Mouse (Mus musculus): ENCODE measurements around the gene Abr. TPM values are rescaled to one million over a fixed set of nuclear protein-coding genes. Genes with fewer than 3 reads are reported as not detected.

Abr gene
- total and polyA plus RNA-seq, 2 experiments from 2014 or later = 87.5 to 211 TPM

DNA sequence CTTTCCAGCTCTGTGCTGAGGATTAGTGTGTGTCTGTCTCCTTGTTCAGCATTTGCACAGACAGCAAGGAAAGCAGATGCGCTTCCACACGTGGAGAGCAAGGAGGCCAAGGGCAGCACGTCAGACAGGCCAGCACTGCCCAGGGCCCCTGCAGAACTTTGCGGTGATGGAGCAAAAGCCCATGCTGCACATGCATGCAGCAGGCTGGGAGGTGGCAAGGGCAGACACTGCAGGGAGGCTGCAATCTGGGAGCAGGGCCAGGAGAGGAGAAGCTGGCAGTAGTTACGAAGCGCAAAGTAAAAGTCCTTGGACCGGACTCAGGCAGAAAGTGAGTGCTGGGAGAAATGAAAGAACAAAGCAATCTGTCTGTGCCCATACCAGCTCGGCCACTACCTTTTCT lies 203.7 kb downstream of the Abr start:
- TF ChIP-seq CTCF (IDR thresholded peaks at IDR 0.05; ENCODE audit: low read depth) = no peak
- no peaks in the 10 kb centered on the region for H3K27me3 ChIP-seq (ENCODE audit: insufficient read depth, low read length)
- DNase-seq (ENCODE audit: low spot score) (peak; percentile 72), ATAC-seq (peak; percentile 56)
- H3K4me2 ChIP-seq (ENCODE audit: low read depth, low read length) = no peak overlapping the region
- no peak overlapping the region for H3K4me3 ChIP-seq (ENCODE audit: low read length)
- H3K4me1 ChIP-seq (ENCODE audit: insufficient read depth, low read length) = peaks cover 9% of the 10 kb centered on the region; the same call in 1 of the 2 replicates
- peak overlapping the region; percentile 65; the same call in 1 of the 2 replicates for H3K27ac ChIP-seq
- no peaks in the 10 kb centered on the region for H3K9me3 ChIP-seq (ENCODE audit: low read length)
- no peak overlapping the region for H3K9ac ChIP-seq (replicated peaks; ENCODE audit: low read length)
- peaks cover 69% of the 10 kb centered on the region for H3K36me3 ChIP-seq (ENCODE audit: insufficient read depth, low read length)
- 40% methylated on average over 8 of the region's 8 CpGs for WGBS

DNA sequence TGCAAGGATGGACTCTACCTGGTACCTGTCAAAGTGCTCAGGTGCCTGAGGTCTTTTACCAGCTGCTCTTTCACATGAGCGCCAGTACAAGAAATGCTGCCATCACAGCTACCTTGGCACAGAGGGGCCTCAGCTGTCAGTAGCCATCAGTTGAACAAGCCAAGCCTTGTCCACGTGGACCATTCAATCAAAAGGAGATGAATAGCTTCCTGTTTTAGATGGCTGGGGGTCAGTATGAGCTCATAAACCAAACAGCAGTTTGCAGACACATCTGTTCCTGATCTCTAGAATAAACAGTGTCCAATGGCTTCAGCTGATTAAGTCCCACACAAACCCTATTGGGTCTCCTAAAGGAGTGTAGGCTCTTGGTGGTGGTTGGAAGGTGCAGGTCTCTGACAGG lies 206.1 kb downstream of the Abr start:
- no peak overlapping the region for H3K9ac ChIP-seq (replicated peaks; ENCODE audit: low read length)
- H3K4me2 ChIP-seq (ENCODE audit: low read depth, low read length) = no peak overlapping the region
- peaks cover 52% of the 10 kb centered on the region for H3K36me3 ChIP-seq (ENCODE audit: insufficient read depth, low read length)
- 49% methylated on average over 2 of the region's 2 CpGs for WGBS
- no peak for TF ChIP-seq CTCF (IDR thresholded peaks at IDR 0.05; ENCODE audit: low read depth)
- no peaks in the 10 kb centered on the region for H3K27me3 ChIP-seq (ENCODE audit: insufficient read depth, low read length)
- peak overlapping the region; percentile 36 for H3K27ac ChIP-seq
- ATAC-seq = no peak
- no peak for DNase-seq (ENCODE audit: low spot score)
- no peak overlapping the region for H3K4me3 ChIP-seq (ENCODE audit: low read length)
- H3K4me1 ChIP-seq (ENCODE audit: insufficient read depth, low read length) = peaks cover 9% of the 10 kb centered on the region; the same call in 1 of the 2 replicates
- no peaks in the 10 kb centered on the region for H3K9me3 ChIP-seq (ENCODE audit: low read length)

DNA sequence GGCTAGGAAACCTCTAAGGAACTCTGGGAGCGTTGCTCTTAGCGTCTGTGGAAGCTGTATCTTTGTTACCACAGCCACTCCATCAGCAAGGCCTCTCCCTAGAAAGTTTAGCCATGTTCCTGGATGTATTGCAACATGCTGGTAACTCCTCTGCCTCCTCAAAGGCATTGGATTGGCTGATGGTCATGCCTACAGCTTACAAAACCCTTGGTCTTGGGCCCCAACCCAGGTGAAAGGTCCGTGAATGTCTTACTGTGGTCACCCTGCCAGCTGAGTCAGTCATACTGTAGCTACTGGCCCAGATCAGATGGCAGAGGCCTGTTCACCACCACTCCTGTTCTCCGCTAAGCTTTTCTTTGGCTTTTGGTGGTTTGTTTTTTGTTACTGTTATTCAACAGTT lies 207.1 kb downstream of the Abr start:
- peaks cover 9% of the 10 kb centered on the region; the same call in 1 of the 2 replicates for H3K4me1 ChIP-seq (ENCODE audit: insufficient read depth, low read length)
- no peaks in the 10 kb centered on the region for H3K9me3 ChIP-seq (ENCODE audit: low read length)
- no peak for ATAC-seq
- 83% methylated on average over 4 of the region's 4 CpGs for whole genome bisulfite sequencing
- no peak overlapping the region; the same call in 1 of the 2 replicates for H3K27ac ChIP-seq
- H3K9ac ChIP-seq (replicated peaks; ENCODE audit: low read length) = no peak overlapping the region
- DNase-seq (ENCODE audit: low spot score) = no peak
- H3K4me2 ChIP-seq (ENCODE audit: low read depth, low read length) = no peak overlapping the region
- TF ChIP-seq CTCF (IDR thresholded peaks at IDR 0.05; ENCODE audit: low read depth) = no peak
- no peak overlapping the region for H3K4me3 ChIP-seq (ENCODE audit: low read length)
- H3K36me3 ChIP-seq (ENCODE audit: insufficient read depth, low read length) = peaks cover 48% of the 10 kb centered on the region
- H3K27me3 ChIP-seq (ENCODE audit: insufficient read depth, low read length) = no peaks in the 10 kb centered on the region

DNA sequence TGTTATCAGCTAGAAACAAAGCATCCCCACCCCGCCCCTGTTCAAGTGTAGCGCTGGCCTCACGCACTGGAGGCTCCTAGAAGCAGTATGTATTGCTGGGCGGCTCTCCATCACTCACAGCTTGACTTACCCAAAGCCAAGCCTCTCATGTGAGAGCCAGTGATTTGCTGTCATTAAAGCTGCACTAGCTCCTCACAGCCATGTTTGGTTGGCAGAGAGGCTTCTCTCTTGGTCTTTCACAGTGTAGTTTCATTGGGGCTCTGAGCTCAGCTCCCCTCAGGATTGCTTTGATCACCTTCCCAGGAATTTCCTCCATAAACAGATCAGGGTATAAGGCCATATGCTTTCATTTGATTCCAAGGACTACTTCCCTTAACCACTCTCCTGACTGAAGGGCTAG lies 208.9 kb downstream of the Abr start:
- no peak for ATAC-seq
- no peak overlapping the region for H3K9ac ChIP-seq (replicated peaks; ENCODE audit: low read length)

DNA sequence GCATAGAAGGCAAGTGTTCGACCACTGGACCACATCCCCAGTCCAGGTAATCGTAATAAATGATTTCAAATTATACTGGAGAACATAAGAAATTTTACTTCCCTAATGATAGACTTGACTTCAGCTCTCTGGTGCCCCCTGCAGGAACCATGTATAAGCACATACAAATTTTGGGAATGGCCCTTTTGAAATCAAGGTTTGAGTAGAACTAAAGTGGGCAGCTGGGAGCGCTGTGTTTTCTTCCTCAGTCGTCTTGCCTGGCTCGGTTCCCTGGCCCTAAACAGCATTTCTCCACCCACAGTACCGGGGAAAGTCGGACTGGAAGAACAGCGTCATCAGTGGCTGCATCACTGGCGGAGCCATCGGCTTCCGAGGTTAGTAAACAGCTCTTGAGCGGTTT lies 211.3 kb downstream of the Abr start:
- no peak overlapping the region for H3K27ac ChIP-seq
- ATAC-seq (no peak), DNase-seq (ENCODE audit: low spot score) (peak; percentile 79)
- no peaks in the 10 kb centered on the region for H3K27me3 ChIP-seq (ENCODE audit: insufficient read depth, low read length)
- H3K9ac ChIP-seq (replicated peaks; ENCODE audit: low read length) = no peak overlapping the region
- no peak overlapping the region for H3K4me3 ChIP-seq (ENCODE audit: low read length)
- WGBS = 67% methylated on average over 12 of the region's 12 CpGs
- TF ChIP-seq CTCF (IDR thresholded peaks at IDR 0.05; ENCODE audit: low read depth) = peak; percentile 76
- H3K9me3 ChIP-seq (ENCODE audit: low read length) = no peaks in the 10 kb centered on the region
- peaks cover 15% of the 10 kb centered on the region for H3K36me3 ChIP-seq (ENCODE audit: insufficient read depth, low read length)
- H3K4me2 ChIP-seq (ENCODE audit: low read depth, low read length) = no peak overlapping the region
- H3K4me1 ChIP-seq (ENCODE audit: insufficient read depth, low read length) = no peaks in the 10 kb centered on the region; the same call in 1 of the 2 replicates

More for the DNA sequence above, 208.9 kb downstream of the Abr start:
- no peaks in the 10 kb centered on the region for H3K27me3 ChIP-seq (ENCODE audit: insufficient read depth, low read length)
- TF ChIP-seq CTCF (IDR thresholded peaks at IDR 0.05; ENCODE audit: low read depth) = no peak
- H3K27ac ChIP-seq = no peak overlapping the region
- WGBS = 70% methylated on average over 4 of the region's 4 CpGs
- H3K4me2 ChIP-seq (ENCODE audit: low read depth, low read length) = no peak overlapping the region
- peaks cover 30% of the 10 kb centered on the region for H3K36me3 ChIP-seq (ENCODE audit: insufficient read depth, low read length)
- no peaks in the 10 kb centered on the region for H3K9me3 ChIP-seq (ENCODE audit: low read length)
- H3K4me1 ChIP-seq (ENCODE audit: insufficient read depth, low read length) = no peaks in the 10 kb centered on the region
- no peak overlapping the region for H3K4me3 ChIP-seq (ENCODE audit: low read length)
- no peak for DNase-seq (ENCODE audit: low spot score)

DNA sequence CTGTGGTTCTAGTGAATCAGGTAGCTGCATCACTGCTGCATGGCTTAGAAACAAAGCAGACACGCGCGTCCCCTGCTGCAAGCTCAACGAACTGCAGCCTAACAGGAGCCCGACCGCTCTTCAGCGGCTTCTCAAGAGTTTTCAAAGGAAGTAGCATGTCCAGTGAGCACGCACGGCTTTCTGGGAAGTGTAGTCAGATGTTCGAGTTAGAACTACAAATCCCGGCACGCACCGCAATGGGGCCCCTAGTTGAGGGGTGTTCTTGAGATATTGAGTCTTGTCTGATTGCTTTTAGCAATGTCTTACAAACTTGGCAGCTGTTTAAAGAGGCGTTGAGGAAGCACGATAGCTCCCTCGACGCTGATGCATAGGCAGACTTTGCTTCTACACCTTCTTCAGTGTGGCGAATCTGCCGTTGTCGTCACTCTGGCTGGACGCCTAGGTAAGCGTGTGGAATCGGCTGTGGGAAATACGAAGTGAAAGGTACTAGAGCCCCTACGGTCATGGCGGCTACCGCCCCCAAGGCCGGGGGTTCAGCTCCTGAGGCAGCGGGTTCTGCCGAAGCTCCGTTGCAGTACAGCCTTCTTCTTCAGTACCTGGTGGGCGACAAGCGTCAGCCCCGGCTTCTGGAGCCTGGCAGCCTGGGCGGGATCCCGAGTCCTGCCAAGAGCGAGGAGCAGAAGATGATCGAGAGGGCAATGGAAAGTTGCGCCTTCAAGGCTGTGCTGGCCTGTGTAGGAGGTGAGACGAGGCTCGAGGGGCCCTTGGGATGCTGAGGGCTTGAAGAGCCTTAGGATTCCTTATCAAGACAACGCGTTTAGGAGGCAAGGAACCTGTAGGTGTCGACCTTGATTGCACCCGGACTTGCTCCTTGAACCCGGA lies 215.2 kb downstream of the Abr start, which contains the start of gene Timm22:
TSS of gene Timm22 (plus strand) at position 251 of the 882 bp plus-strand sequence.
- Histone ChIP-seq H3K27ac (peak within 1 kb of the TSS; percentile 79), H3K4me3 (ENCODE audit: low read length) (peak within 1 kb of the TSS; percentile 69), H3K9ac (replicated peaks; ENCODE audit: low read length) (peak within 1 kb of the TSS; percentile 88), H3K27me3 (ENCODE audit: insufficient read depth, low read length) (no peaks in the 10 kb centered on the region), H3K9me3 (ENCODE audit: low read length) (no peaks in the 10 kb centered on the region), H3K4me1 (ENCODE audit: insufficient read depth, low read length) (no peaks in the 10 kb centered on the region; the same call in 1 of the 2 replicates), H3K36me3 (ENCODE audit: insufficient read depth, low read length) (0 out of 2 replicates have a peak, but pooled peaks cover 3% of the 10 kb centered on the region), H3K4me2 (ENCODE audit: low read depth, low read length) (peak within 1 kb of the TSS; percentile 77)
- DNase-seq (ENCODE audit: low spot score) (peak; percentile 98), ATAC-seq (peak; percentile 97)
- peak; percentile 99 for TF ChIP-seq CTCF (IDR thresholded peaks at IDR 0.05; ENCODE audit: low read depth)
- WGBS = under 1% methylated on average over 46 of the region's 46 CpGs
